Mouse (Mus musculus): Measurements from ENCODE around the gene Gm9803. TPM values are rescaled to one million over a fixed set of nuclear protein-coding genes. Genes with fewer than 3 reads are reported as not detected.

Gm9803 gene
- polyA plus RNA-seq, 1 experiment, result 22.2 TPM

- Histone ChIP-seq H3K4me3 (ENCODE audit: extremely low read depth, insufficient read depth, insufficient read length) (no peak overlapping the region), H3K4me1 (ENCODE audit: control insufficient read depth, insufficient read depth, insufficient read length) (peaks cover 6% of the 10 kb centered on the region; the same call in 1 of the 2 replicates), H3K27ac (ENCODE audit: insufficient read depth, low read length) (no peak overlapping the region), H3K27me3 (ENCODE audit: control insufficient read depth, insufficient read depth, low read length) (no peaks in the 10 kb centered on the region), H3K36me3 (ENCODE audit: control insufficient read depth, insufficient read depth, low read length) (no peaks in the 10 kb centered on the region)
- DNase-seq (ENCODE audit: low read depth in 1 of 2, low spot score in 2 of 2), result no peak
- TF ChIP-seq CTCF (IDR thresholded peaks at IDR 0.05; ENCODE audit: extremely low read depth, insufficient read depth, insufficient read length, insufficient replicate concordance), result no peak
- TF ChIP-seq POLR2A (IDR thresholded peaks at IDR 0.05; ENCODE audit: low read depth, low read length), result no peak
- 91% methylated on average over 2 of the region's 2 CpGs for WGBS
Observed at GRCm38 (mm10) chr10:43561311-43561710, 37.4 kb downstream of the Gm9803 start.

Other genes starting within 250 kb of the Gm9803 start
- 2.1 and 3.1 TPM in 2 replicates for gene Bend3, start 45.3 kb upstream of the Gm9803 start, polyA plus RNA-seq (2012; rRNA removed)
- 3.6 and 3.9 TPM in 2 replicates for gene 1700021F05Rik, start 16.9 kb downstream of the Gm9803 start, polyA plus RNA-seq (2012; rRNA removed)
- 418 and 468 TPM in 2 replicates for gene Cd24a, start 54.2 kb downstream of the Gm9803 start, polyA plus RNA-seq (2012; rRNA removed)

Measured in spleen, adult 2 months (tissue).